Mouse (Mus musculus): ENCODE results near the gene Pth2. TPM values are rescaled to one million over a fixed set of nuclear protein-coding genes. Genes with fewer than 3 reads are reported as not detected.

The Pth2 gene
- polyA plus RNA-seq, 1 experiment, result not detected

DNA sequence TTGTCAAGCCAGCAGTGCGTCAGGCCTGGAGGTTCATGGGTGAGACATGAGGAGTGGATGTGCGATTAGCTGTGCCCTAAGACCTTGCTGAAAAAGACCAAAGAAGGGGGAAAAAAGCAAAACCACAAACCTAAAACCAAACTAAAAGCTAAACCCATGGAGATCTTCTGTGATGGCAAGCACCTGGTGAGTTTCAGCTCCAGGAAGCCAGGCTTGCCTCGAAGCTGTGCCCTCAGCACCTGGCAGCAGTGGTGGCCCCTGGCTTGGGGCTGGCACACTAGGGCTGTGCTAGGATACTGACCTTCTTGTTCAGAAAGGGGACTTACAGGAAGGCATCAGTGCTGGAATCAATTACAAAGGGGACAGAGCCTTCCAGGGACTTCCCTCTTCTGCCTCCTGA lies 39.5 kb upstream of the Pth2 start:
- no peak overlapping the region for H3K4me3 ChIP-seq

DNA sequence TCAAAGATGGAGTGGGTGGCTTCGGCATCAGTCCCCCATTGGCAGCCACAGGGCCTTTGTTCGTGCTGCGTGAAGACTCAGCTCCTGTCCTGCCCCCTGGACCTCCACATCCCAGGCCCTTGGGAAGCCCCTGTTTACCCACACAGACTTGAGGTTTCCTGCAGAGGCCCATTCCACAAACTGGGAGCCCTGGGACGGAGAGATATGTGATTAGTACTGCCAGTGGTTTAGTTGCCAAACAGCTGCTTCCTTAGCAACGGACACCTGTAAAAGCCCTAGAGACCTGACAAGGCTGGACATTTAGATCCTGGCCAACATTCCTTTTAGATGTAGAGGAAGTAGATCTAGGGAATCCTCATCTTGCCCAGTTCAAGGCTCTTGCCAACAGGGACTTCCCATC lies 38.9 kb upstream of the Pth2 start:
- TF ChIP-seq E2F4 (IDR thresholded peaks at IDR 0.05; ENCODE audit: insufficient read depth) (no peak), MYOD1 (IDR thresholded peaks at IDR 0.05; ENCODE audit: control insufficient read depth in 1 of 3, insufficient read length in 2 of 3, low read depth in 2 of 3) (no peak), POLR2AphosphoS2 (IDR thresholded peaks at IDR 0.05; ENCODE audit: insufficient read length, low read depth) (no peak), TCF3 (IDR thresholded peaks at IDR 0.05; ENCODE audit: insufficient read length, low read depth) (no peak), SRF (IDR thresholded peaks at IDR 0.05; ENCODE audit: control insufficient read depth, insufficient read length, low read depth) (no peak), USF1 (IDR thresholded peaks at IDR 0.05; ENCODE audit: low read depth) (no peak), REST (IDR thresholded peaks at IDR 0.05; ENCODE audit: insufficient read depth, insufficient read length) (no peak), MYOG (IDR thresholded peaks at IDR 0.05; ENCODE audit: control insufficient read depth in 1 of 3, insufficient read depth in 1 of 3, insufficient read length in 2 of 3, low read depth in 2 of 3) (no peak), POLR2A (IDR thresholded peaks at IDR 0.05; ENCODE audit: insufficient read length, low read depth) (no peak), CEBPB (IDR thresholded peaks at IDR 0.05; ENCODE audit: insufficient read depth, poor library complexity, severe bottlenecking) (no peak), TCF12 (IDR thresholded peaks at IDR 0.05; ENCODE audit: insufficient read depth, poor library complexity, severe bottlenecking) (no peak), MAX (IDR thresholded peaks at IDR 0.05; ENCODE audit: low read depth) (no peak)
- Histone ChIP-seq H3K4me2 (ENCODE audit: low read depth) (no peak overlapping the region), H3ac (ENCODE audit: control insufficient read depth, insufficient read length) (no peak overlapping the region), H3K4me3 (no peak overlapping the region), H3K27me3 (ENCODE audit: control insufficient read depth, insufficient read depth, insufficient read length) (no peaks in the 10 kb centered on the region), H3K79me2 (ENCODE audit: control insufficient read depth, insufficient read depth) (no peaks in the 10 kb centered on the region), H3K36me3 (ENCODE audit: control insufficient read depth, insufficient read depth) (peaks cover 4% of the 10 kb centered on the region)

More for the DNA sequence above, 39.5 kb upstream of the Pth2 start:
- no peak overlapping the region for H3ac ChIP-seq (ENCODE audit: control insufficient read depth, insufficient read length)
- TF ChIP-seq SRF (IDR thresholded peaks at IDR 0.05; ENCODE audit: control insufficient read depth, insufficient read length, low read depth) (no peak), REST (IDR thresholded peaks at IDR 0.05; ENCODE audit: insufficient read depth, insufficient read length) (no peak), MYOD1 (IDR thresholded peaks at IDR 0.05; ENCODE audit: control insufficient read depth in 1 of 3, insufficient read length in 2 of 3, low read depth in 2 of 3) (no peak), TCF12 (IDR thresholded peaks at IDR 0.05; ENCODE audit: insufficient read depth, poor library complexity, severe bottlenecking) (no peak), POLR2AphosphoS2 (IDR thresholded peaks at IDR 0.05; ENCODE audit: insufficient read length, low read depth) (no peak), POLR2A (IDR thresholded peaks at IDR 0.05; ENCODE audit: insufficient read length, low read depth) (no peak), CEBPB (IDR thresholded peaks at IDR 0.05; ENCODE audit: insufficient read depth, poor library complexity, severe bottlenecking) (no peak), MAX (IDR thresholded peaks at IDR 0.05; ENCODE audit: low read depth) (no peak), MYOG (IDR thresholded peaks at IDR 0.05; ENCODE audit: control insufficient read depth in 1 of 3, insufficient read depth in 1 of 3, insufficient read length in 2 of 3, low read depth in 2 of 3) (no peak), E2F4 (IDR thresholded peaks at IDR 0.05; ENCODE audit: insufficient read depth) (no peak), TCF3 (IDR thresholded peaks at IDR 0.05; ENCODE audit: insufficient read length, low read depth) (no peak)
- H3K79me2 ChIP-seq (ENCODE audit: control insufficient read depth, insufficient read depth), result no peaks in the 10 kb centered on the region
- H3K4me2 ChIP-seq (ENCODE audit: low read depth), result no peak overlapping the region
- no peaks in the 10 kb centered on the region for H3K27me3 ChIP-seq (ENCODE audit: control insufficient read depth, insufficient read depth, insufficient read length)
- peaks cover 4% of the 10 kb centered on the region for H3K36me3 ChIP-seq (ENCODE audit: control insufficient read depth, insufficient read depth)

DNA sequence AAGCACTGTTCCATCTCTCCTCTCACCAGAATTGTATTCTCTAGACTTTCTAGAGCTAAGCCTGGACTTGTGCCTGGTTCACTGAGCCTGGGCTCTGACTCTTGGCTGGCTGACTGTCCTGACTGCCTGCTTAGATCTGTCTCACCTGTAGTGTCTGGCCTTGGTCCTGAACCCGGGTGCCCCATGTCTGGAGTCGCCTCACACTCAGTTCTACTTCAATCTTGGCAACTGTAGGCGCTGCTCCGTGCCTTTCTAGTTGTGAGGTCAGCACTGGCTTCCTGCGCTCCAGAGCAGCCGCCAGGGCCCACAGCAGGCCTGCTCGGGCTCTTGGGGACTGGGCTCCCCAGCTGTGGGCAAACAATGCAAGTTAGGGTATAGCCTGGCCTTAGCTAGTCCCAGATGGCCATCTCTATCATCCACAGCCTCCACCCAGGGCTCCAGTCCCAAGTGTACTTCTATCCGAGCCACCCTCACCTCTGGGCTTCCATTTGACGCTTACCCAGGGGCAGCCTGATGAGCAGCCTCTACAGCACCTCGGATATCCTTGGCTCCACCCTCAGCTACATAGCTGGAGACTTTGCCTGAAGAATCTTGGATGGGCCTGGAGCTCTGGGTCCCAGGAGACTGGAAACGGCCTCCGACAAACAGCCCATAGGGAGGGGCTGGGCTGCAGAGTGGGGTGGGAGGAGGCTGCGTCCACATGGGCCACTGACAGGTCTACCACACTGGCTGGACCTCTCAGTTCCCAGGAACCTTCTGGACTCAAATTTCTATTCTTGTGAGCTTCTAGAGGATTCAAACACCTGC lies 36.2 kb upstream of the Pth2 start:
- no peak overlapping the region for H3ac ChIP-seq (ENCODE audit: control insufficient read depth, insufficient read length)
- no peaks in the 10 kb centered on the region for H3K79me2 ChIP-seq (ENCODE audit: control insufficient read depth, insufficient read depth)
- peaks cover 4% of the 10 kb centered on the region for H3K36me3 ChIP-seq (ENCODE audit: control insufficient read depth, insufficient read depth)
- no peaks in the 10 kb centered on the region for H3K27me3 ChIP-seq (ENCODE audit: control insufficient read depth, insufficient read depth, insufficient read length)
- H3K4me2 ChIP-seq (ENCODE audit: low read depth), result no peak overlapping the region
- TF ChIP-seq REST (IDR thresholded peaks at IDR 0.05; ENCODE audit: insufficient read depth, insufficient read length) (no peak), USF1 (IDR thresholded peaks at IDR 0.05; ENCODE audit: low read depth) (no peak), MYOD1 (IDR thresholded peaks at IDR 0.05; ENCODE audit: control insufficient read depth in 1 of 3, insufficient read length in 2 of 3, low read depth in 2 of 3) (no peak), POLR2A (IDR thresholded peaks at IDR 0.05; ENCODE audit: insufficient read length, low read depth) (no peak), POLR2AphosphoS2 (IDR thresholded peaks at IDR 0.05; ENCODE audit: insufficient read length, low read depth) (no peak), MAX (IDR thresholded peaks at IDR 0.05; ENCODE audit: low read depth) (no peak), MYOG (IDR thresholded peaks at IDR 0.05; ENCODE audit: control insufficient read depth in 1 of 3, insufficient read depth in 1 of 3, insufficient read length in 2 of 3, low read depth in 2 of 3) (no peak), E2F4 (IDR thresholded peaks at IDR 0.05; ENCODE audit: insufficient read depth) (no peak), CEBPB (IDR thresholded peaks at IDR 0.05; ENCODE audit: insufficient read depth, poor library complexity, severe bottlenecking) (no peak), SRF (IDR thresholded peaks at IDR 0.05; ENCODE audit: control insufficient read depth, insufficient read length, low read depth) (no peak), TCF3 (IDR thresholded peaks at IDR 0.05; ENCODE audit: insufficient read length, low read depth) (no peak), TCF12 (IDR thresholded peaks at IDR 0.05; ENCODE audit: insufficient read depth, poor library complexity, severe bottlenecking) (no peak)
- H3K4me3 ChIP-seq, result no peak overlapping the region

DNA sequence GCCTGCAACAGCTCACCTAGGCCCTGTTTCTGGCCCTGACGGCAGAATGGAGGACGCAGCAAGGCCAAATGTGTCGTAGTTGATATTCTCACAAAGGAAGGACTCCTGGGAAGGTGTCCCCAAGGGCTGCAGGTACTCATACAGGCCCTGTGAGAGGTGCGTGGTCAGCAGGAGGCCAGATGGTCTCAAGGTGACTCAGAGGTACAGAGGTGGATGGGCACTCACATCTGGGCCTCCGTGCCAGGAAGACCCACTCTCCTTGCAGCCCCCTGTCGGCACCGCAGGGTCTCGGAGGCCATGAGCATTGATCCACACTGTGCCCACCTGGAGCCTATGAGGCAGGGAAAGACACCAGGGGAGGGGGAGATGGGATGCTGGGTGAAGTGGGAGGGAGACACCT lies 35.3 kb upstream of the Pth2 start:
- Histone ChIP-seq H3K79me2 (ENCODE audit: control insufficient read depth, insufficient read depth) (no peaks in the 10 kb centered on the region), H3K4me3 (no peak overlapping the region), H3K36me3 (ENCODE audit: control insufficient read depth, insufficient read depth) (peaks cover 4% of the 10 kb centered on the region), H3ac (ENCODE audit: control insufficient read depth, insufficient read length) (no peak overlapping the region), H3K4me2 (ENCODE audit: low read depth) (no peak overlapping the region), H3K27me3 (ENCODE audit: control insufficient read depth, insufficient read depth, insufficient read length) (no peaks in the 10 kb centered on the region)
- TF ChIP-seq MYOD1 (IDR thresholded peaks at IDR 0.05; ENCODE audit: control insufficient read depth in 1 of 3, insufficient read length in 2 of 3, low read depth in 2 of 3) (no peak), POLR2A (IDR thresholded peaks at IDR 0.05; ENCODE audit: insufficient read length, low read depth) (no peak), POLR2AphosphoS2 (IDR thresholded peaks at IDR 0.05; ENCODE audit: insufficient read length, low read depth) (no peak)

All from myocyte (in vitro differentiated cells).